Mouse (Mus musculus): ENCODE results near the gene Mycbp2.

DNA sequence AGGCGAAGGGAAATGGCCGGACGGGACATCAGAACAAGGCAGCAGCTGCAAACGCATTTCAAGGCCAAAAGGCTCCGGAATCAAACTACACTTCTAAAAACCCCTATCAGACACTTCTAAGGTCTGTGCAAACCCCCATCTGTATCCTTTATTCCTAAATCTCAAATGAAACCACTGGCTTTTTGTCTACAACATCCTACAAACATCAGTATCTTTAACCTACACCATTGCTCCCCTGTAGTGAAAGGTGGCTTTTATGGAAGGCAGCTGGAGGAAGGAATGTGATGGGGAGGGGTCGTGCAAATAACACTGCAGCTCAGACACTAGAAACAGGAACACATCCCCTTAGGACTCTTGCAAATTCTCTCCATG, 1.1 kb downstream of the Mycbp2 start:
- TF ChIP-seq POLR2A (IDR thresholded peaks at IDR 0.05; ENCODE audit: low read depth, low read length) (no peak), JUND (conservative IDR thresholded peaks at IDR 0.05; ENCODE audit: low read depth, low read length) (no peak), CTCF (conservative IDR thresholded peaks at IDR 0.05 in 1 of 2, IDR thresholded peaks at IDR 0.05 in 1 of 2; ENCODE audit: low read depth in 2 of 2, low read length in 2 of 2) (no peak), TBP (conservative IDR thresholded peaks at IDR 0.05; ENCODE audit: low read depth, low read length) (0 out of 2 replicates have a peak, but pooled peaks have one; percentile 28), USF1 (IDR thresholded peaks at IDR 0.05; ENCODE audit: low read depth, low read length) (no peak), MYC (IDR thresholded peaks at IDR 0.05; ENCODE audit: low read depth, low read length) (no peak), BHLHE40 (IDR thresholded peaks at IDR 0.05; ENCODE audit: low read depth, low read length) (no peak)

All from CH12.LX (cell line).